Mouse (Mus musculus): Measurements from ENCODE around the gene Sptbn4. TPM values are rescaled to one million over a fixed set of nuclear protein-coding genes. Genes with fewer than 3 reads are reported as not detected.
A peak's percentile ranks its signal among the peaks of the same experiment; 100 is the strongest.

Gene Sptbn4
- polyA plus RNA-seq, 1 experiment = 171 TPM

DNA sequence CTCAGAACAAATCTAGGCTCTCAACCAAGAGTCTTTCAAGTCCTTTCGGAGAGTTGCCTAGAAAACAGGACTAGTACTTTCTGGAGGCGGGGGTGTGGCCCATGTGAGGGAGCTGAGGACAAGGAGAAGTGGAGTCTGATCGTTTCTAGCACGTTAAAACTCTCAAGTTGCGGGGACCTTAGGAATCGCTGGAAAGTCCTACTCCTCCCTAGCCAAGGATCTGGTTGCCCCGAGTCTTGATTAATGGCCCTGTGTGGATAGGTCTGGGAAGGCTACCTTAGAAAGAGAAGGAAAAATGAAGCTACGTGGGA, 116.0 kb downstream of the Sptbn4 start:
- TF ChIP-seq CTCF (IDR thresholded peaks at IDR 0.05; ENCODE audit: borderline replicate concordance, insufficient read depth, low read depth, low read length) = no peak
- TF ChIP-seq POLR2A (IDR thresholded peaks at IDR 0.05; ENCODE audit: borderline replicate concordance, insufficient read depth, low read length) = no peak
- Histone ChIP-seq H3K27ac (ENCODE audit: insufficient read depth, low read length) (no peak overlapping the region), H3K27me3 (ENCODE audit: control insufficient read depth, insufficient read depth, low read length) (peaks cover 8% of the 10 kb centered on the region; the same call in 1 of the 2 replicates), H3K4me1 (ENCODE audit: control insufficient read depth, insufficient read depth, low read length) (peaks cover 9% of the 10 kb centered on the region), H3K4me3 (replicated peaks; ENCODE audit: insufficient read depth, low read depth, low read length) (no peak overlapping the region)
- WGBS = 6% methylated on average over 8 of the region's 8 CpGs
- no peak for DNase-seq

DNA sequence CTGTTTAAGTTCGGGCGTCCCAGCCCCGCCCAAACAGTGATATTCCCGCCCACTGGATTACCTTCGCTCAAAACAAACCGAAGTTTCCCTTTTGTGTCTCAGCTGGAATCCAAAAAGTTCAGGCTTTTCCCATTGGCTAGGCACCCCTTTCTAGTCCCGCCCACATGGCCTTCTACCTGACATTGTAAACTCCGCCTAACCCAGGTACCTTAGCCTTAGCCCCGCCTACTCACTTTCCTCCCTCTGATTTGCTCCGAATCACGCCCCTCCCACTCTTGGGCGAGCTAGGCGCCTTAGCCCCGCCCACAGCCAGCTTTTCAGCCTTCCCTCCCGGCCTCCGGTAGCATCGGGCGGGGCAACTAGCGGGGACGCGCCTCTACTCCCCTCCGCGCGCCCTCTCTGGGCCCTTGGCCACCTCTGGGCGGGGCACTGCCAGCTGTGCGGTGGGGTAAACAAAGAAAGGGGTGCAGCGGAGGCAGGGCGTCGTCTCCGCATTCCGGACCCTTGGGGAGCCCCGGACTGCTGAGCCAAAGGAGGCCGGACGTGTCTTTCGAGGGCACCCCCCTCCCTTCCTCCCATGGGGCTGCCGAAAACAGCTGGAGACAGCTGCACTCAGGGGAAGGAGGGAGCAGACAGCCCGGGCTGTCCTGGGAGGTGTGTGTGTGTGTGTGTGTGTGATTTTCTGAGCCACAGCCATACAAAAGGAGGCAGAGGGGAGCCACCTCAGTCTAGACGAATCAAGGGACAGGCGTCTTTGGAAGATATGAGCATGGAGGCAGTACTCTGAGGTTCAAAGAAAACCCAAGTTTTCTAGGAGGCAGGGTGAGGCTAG, 116.6 kb downstream of the Sptbn4 start:
- Histone ChIP-seq H3K4me1 (ENCODE audit: control insufficient read depth, insufficient read depth, low read length) (peaks cover 11% of the 10 kb centered on the region), H3K4me3 (replicated peaks; ENCODE audit: insufficient read depth, low read depth, low read length) (no peak overlapping the region), H3K27ac (ENCODE audit: insufficient read depth, low read length) (no peak overlapping the region), H3K27me3 (ENCODE audit: control insufficient read depth, insufficient read depth, low read length) (peaks cover 8% of the 10 kb centered on the region; the same call in 1 of the 2 replicates)
- 2% methylated on average over 39 of the region's 39 CpGs for WGBS
- peak; percentile 53 to 61 for DNase-seq
- TF ChIP-seq POLR2A (IDR thresholded peaks at IDR 0.05; ENCODE audit: borderline replicate concordance, insufficient read depth, low read length) = no peak
- TF ChIP-seq CTCF (IDR thresholded peaks at IDR 0.05; ENCODE audit: borderline replicate concordance, insufficient read depth, low read depth, low read length) = no peak

DNA sequence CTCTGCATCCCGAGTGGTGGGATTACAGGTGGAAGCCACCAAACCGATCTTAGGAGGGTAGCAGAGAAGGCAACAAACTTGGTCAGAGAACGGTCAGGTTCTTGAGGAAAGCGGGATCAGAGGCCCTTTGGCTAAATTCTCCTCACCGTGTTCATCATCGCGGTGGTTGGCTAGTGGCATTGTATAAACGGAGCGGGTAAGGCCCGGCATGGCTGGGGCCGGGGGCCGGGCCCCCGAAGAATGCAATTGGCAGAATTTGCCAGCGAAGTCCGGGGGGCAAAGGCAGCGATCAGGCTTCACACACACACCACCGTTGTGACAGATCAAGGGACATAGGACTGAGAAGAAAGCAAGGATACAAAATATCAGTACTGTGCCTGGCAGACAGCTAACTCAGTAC, 117.5 kb downstream of the Sptbn4 start:
- 32% methylated on average over 17 of the region's 17 CpGs for WGBS
- H3K27ac ChIP-seq (ENCODE audit: insufficient read depth, low read length) = no peak overlapping the region
- H3K4me3 ChIP-seq (replicated peaks; ENCODE audit: insufficient read depth, low read depth, low read length) = no peak overlapping the region
- DNase-seq = no peak
- TF ChIP-seq CTCF (IDR thresholded peaks at IDR 0.05; ENCODE audit: borderline replicate concordance, insufficient read depth, low read depth, low read length) (no peak), POLR2A (IDR thresholded peaks at IDR 0.05; ENCODE audit: borderline replicate concordance, insufficient read depth, low read length) (no peak)
- H3K27me3 ChIP-seq (ENCODE audit: control insufficient read depth, insufficient read depth, low read length) = peaks cover 8% of the 10 kb centered on the region; the same call in 1 of the 2 replicates
- peaks cover 11% of the 10 kb centered on the region for H3K4me1 ChIP-seq (ENCODE audit: control insufficient read depth, insufficient read depth, low read length)

DNA sequence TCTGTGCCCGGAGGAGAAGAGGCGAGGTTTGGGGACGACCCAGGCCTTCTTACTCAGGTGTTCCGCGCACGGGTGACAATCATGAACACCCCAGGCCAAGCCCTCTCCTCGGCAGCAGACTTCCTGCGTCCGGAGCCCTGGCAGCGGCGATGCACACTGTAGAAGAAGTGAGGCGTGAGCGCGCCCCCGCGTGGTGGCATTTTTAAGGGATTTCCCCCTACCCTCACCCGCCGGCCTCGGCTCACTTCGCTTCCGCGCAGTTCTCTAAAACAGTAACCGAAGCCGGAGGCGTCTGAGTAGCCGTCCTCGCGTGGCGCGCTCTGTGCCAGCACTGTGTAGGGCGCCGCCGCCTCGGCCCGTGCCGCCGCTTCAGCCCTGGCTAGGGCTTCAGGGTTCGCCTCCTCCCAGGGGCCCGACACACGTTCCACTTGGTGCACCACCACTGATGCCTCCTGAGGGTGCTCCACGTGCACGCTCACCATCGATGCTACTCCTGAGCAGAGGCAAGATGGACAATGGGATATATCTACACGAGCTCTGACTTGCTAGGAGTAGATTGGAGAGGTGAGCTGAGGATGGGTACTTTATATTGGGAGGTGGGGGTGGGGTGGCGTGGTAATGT, 118.0 kb downstream of the Sptbn4 start:
- 5% methylated on average over 45 of the region's 45 CpGs for WGBS
- H3K27ac ChIP-seq (ENCODE audit: insufficient read depth, low read length) = no peak overlapping the region
- peak overlapping the region; percentile 27 for H3K4me3 ChIP-seq (replicated peaks; ENCODE audit: insufficient read depth, low read depth, low read length)
- TF ChIP-seq CTCF (IDR thresholded peaks at IDR 0.05; ENCODE audit: borderline replicate concordance, insufficient read depth, low read depth, low read length) = peak; percentile 59
- TF ChIP-seq POLR2A (IDR thresholded peaks at IDR 0.05; ENCODE audit: borderline replicate concordance, insufficient read depth, low read length) = no peak
- H3K4me1 ChIP-seq (ENCODE audit: control insufficient read depth, insufficient read depth, low read length) = peaks cover 11% of the 10 kb centered on the region
- peak; percentile 73 to 84 for DNase-seq
- peaks cover 8% of the 10 kb centered on the region; the same call in 1 of the 2 replicates for H3K27me3 ChIP-seq (ENCODE audit: control insufficient read depth, insufficient read depth, low read length)

DNA sequence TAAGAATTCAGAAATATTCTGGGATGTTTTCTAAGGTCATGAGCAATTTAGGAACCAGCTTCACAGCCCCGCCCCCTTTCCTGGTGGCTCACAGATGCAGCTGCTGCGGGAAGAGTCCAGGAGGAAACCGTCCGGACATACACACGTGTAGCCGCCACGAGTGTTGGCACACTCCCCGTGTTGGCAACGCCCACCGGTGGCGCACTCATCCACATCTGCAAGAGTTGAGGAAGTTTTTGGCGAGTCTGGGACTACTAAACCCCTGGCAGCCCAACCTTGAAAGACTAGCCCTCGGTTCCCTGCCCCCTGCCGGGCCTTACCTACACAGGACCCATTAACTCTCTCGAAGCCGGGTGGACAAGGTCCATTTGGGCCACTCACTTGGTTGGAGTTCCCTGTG, 118.8 kb downstream of the Sptbn4 start:
- no peak for DNase-seq
- 43% methylated on average over 16 of the region's 16 CpGs for WGBS
- peaks cover 5% of the 10 kb centered on the region; the same call in 1 of the 2 replicates for H3K27me3 ChIP-seq (ENCODE audit: control insufficient read depth, insufficient read depth, low read length)
- H3K4me3 ChIP-seq (replicated peaks; ENCODE audit: insufficient read depth, low read depth, low read length) = no peak overlapping the region
- peaks cover 11% of the 10 kb centered on the region for H3K4me1 ChIP-seq (ENCODE audit: control insufficient read depth, insufficient read depth, low read length)
- H3K27ac ChIP-seq (ENCODE audit: insufficient read depth, low read length) = no peak overlapping the region
- TF ChIP-seq CTCF (IDR thresholded peaks at IDR 0.05; ENCODE audit: borderline replicate concordance, insufficient read depth, low read depth, low read length) = no peak
- no peak for TF ChIP-seq POLR2A (IDR thresholded peaks at IDR 0.05; ENCODE audit: borderline replicate concordance, insufficient read depth, low read length)

DNA sequence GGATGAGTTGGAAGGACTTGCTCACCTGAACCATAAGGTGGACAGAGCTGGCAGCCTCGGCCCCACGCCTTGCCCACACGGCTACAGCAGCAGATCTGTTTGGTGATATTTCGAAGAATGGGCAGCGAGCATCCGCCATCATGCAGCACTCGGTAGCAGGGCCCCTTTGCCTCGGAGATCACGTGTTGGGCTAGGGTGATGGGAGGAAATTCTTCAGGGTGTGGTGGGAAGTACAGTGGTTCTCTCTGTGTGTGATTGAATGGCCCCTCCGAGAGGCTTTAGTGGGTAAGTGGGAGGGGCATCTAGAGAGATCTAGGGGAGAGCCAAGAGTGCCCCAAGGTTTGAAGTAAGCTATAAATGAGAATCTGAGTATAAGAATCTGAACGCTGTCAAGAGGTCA, 119.3 kb downstream of the Sptbn4 start:
- Histone ChIP-seq H3K4me3 (replicated peaks; ENCODE audit: insufficient read depth, low read depth, low read length) (no peak overlapping the region), H3K27me3 (ENCODE audit: control insufficient read depth, insufficient read depth, low read length) (peaks cover 1% of the 10 kb centered on the region; the same call in 1 of the 2 replicates), H3K4me1 (ENCODE audit: control insufficient read depth, insufficient read depth, low read length) (peaks cover 11% of the 10 kb centered on the region), H3K27ac (ENCODE audit: insufficient read depth, low read length) (no peak overlapping the region)
- TF ChIP-seq CTCF (IDR thresholded peaks at IDR 0.05; ENCODE audit: borderline replicate concordance, insufficient read depth, low read depth, low read length) (no peak), POLR2A (IDR thresholded peaks at IDR 0.05; ENCODE audit: borderline replicate concordance, insufficient read depth, low read length) (no peak)
- DNase-seq = no peak
- WGBS = 93% methylated on average over 11 of the region's 11 CpGs

DNA sequence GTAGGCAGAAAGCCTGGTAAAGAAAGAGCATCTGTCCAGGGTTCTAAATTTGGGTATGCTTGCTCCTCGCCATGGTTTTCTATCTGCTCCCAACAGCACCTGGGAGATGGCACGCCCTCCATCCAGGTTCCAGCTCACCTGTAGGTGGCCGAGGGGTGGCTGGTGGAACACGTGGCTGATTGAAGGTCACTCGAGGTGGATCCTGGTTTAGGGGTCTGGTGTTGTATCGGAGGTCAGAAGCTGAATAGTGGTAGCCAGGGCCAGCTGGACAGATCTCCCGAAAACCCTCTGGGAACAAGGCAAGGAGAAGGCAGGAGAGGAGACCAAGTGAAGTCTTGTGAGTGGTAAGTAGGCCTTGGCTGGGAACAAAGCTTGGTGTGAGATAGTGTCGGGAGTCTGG, 120.0 kb downstream of the Sptbn4 start:
- no peak for DNase-seq
- Histone ChIP-seq H3K4me1 (ENCODE audit: control insufficient read depth, insufficient read depth, low read length) (peaks cover 11% of the 10 kb centered on the region), H3K4me3 (replicated peaks; ENCODE audit: insufficient read depth, low read depth, low read length) (no peak overlapping the region), H3K27ac (ENCODE audit: insufficient read depth, low read length) (no peak overlapping the region), H3K27me3 (ENCODE audit: control insufficient read depth, insufficient read depth, low read length) (peaks cover 1% of the 10 kb centered on the region; the same call in 1 of the 2 replicates)
- TF ChIP-seq CTCF (IDR thresholded peaks at IDR 0.05; ENCODE audit: borderline replicate concordance, insufficient read depth, low read depth, low read length) (no peak), POLR2A (IDR thresholded peaks at IDR 0.05; ENCODE audit: borderline replicate concordance, insufficient read depth, low read length) (no peak)
- WGBS = 95% methylated on average over 8 of the region's 8 CpGs
